Mouse (Mus musculus): ENCODE data around the gene Akirin2.
"Not testable (repeated sequence)": the region's sequence is repeated elsewhere in the genome, so short reads cannot be mapped to it uniquely, and the experiment has no call there.

The Akirin2 gene

DNA sequence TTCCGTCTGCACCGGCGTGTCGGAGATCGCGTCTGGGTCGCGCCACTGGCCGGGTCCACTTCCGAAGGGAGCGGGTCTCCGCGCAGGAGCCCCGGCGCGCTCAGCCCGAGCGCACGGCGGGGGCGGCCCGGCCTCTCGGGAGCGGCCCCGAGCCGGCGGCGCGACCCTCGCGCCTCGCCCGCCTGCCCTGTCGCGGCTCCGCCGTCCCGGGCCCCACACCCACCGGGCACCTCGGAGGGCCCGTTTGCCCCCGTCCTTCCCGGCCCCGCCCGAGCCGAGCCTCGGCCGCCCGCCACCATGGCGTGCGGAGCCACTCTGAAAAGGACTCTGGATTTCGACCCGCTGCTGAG lies at the start of gene Akirin2:
Gene Akirin2 (plus strand): TSS at position 190 of the 350 bp plus-strand sequence.
- peak in 1 of 2 experiments; percentile 10 for DNase-seq (ENCODE audit: low spot score in 2 of 2)

DNA sequence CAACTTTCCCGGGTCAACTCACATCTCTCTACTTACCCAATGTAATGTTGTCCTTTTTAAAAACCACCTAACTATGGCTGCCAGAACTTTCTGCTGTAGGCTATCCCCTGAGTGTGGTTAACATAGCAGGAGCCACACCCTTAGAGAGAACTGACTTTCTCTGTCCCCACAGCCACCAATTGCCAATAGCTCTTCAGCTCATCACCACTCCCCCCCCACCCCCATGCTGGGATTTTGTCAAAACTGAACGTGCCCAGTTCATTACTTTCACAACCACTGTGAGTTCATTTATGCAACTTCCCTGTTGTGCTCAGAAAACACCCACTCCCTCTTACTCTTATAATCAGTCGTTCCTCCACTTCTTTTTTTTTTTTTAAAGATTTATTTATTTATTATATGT lies 40.4 kb upstream of the Akirin2 start:
- DNase-seq (ENCODE audit: low spot score in 2 of 2): no peak

- peak; percentile 7 to 36 for DNase-seq (ENCODE audit: low spot score in 2 of 2)
Observed at GRCm38 (mm10) chr4:34522846-34523245, 27.9 kb upstream of the Akirin2 start.

- no peak for DNase-seq (ENCODE audit: low spot score in 2 of 2)
Observed at GRCm38 (mm10) chr4:34523586-34523985, 27.2 kb upstream of the Akirin2 start.

- DNase-seq (ENCODE audit: low spot score in 2 of 2): no peak
Observed at GRCm38 (mm10) chr4:34526771-34527170, 24.0 kb upstream of the Akirin2 start.

DNA sequence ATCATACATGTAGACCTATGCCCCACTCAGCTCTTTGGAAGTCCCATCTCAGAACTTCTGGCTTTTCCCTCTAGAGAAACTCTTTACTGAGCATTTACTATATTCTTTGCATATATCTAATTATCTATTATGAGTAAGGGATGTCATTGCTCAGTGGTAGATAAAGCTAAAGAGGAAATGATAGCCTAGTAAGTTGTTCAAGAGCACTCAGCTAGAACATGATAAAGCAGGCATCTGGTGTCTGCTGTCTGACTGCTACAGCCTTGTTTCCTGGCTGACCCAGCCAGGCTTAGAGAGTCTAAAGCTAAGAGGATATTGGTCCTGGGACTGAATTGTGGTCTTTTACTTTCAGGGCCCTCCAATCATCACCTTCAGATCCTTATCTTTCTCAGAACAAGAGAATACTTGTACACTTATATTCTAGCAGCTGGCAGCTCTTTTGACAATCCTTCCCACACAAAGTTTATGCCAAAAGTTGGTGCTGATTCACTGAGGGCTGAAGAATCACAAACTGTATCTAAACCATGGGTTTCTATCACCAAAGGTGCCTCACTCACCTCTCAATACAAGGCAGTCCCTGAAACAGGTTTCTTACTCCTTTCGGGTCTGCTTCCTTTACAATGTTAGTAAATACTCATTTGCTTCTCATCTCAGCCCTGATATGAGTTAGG lies 22.2 kb upstream of the Akirin2 start:
- DNase-seq (ENCODE audit: low spot score in 2 of 2): no peak

- DNase-seq (ENCODE audit: low spot score in 2 of 2): no peak
Observed at GRCm38 (mm10) chr4:34529379-34529778, 21.4 kb upstream of the Akirin2 start.

DNA sequence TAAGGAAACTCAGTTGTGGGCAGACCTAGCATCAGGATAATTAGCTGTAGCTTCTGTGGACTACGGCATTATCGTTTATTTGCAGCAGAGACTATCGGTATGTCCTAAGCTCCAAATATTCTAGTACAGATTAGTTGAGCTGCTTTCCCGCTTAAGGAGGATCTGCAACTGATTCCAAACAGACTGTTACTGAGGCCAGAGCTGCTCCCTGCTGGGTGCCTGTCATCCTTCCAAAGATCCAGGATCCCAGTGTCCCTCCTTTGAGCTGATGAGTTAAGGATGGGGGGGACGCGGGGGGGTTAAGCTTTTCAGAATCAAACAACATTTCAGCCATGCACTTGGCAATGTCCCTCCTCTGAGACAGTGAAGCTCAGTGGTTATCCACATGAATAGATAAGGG lies 20.8 kb upstream of the Akirin2 start:
- no peak for DNase-seq (ENCODE audit: low spot score in 2 of 2)

DNA sequence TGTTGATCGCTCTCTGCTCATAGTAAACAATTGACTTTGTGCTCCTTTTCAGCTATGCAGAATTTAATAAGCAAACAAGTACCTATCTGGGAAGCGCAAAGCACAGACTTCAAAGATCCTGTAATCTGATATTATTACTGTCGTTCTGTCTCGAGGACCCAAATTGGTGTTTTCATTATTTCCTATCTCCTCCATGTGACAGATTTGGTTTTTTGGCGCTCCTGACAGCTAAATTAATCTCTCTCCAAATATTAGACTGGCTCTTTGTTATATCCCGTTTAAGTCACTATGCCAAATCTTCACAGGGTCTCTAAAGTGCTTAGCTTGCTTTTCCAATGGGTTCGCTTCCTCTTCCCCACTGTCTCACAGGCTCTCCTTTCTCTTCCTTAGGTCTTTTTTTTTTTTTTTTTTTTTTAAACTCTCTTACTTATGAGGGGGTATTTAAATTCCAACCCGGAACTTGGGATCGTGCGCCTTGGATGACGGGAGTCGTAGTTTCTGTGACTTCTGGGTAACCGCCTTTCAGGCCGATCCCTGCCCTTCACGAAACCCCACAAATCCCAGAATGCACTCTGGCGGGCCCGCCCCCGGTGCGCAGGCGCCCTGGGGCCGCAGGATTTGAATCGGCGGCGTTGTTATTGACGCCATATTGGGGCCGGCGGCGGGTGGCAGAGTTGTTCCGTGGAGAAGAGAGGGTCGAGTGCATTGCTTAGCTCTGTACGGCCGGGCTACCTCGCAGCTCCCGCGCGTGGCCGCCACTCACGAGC lies 573 bp upstream of the Akirin2 start:
- DNase-seq (ENCODE audit: low spot score in 2 of 2): peak; percentile 97

GRCm38 (mm10) chr4:34551098-34551809 lies 517 bp downstream of the Akirin2 start:
- peak; percentile 26 to 58 for DNase-seq (ENCODE audit: low spot score in 2 of 2)

- no peak for DNase-seq (ENCODE audit: low spot score in 2 of 2)
Observed at GRCm38 (mm10) chr4:34551966-34552365, 1.2 kb downstream of the Akirin2 start.

DNA sequence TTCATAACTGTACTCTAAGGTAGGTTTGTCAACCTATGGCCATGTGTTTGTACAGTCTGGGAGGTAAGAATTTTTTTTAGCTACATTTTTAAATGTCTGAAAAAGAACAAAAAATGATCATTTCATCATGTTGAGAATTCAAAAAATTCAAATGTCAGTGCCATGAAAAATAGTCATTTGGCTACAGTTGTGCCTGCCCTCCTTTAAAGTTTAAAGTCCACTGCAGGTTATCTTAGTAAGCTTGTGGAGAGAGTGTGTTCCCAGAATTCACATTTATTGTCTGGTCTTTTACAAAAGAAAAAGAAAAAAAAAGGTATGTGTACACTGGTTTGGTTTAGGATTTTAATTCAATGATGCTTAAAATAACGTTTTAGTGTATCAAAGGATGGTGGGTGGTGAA lies 3.9 kb downstream of the Akirin2 start:
- no peak for DNase-seq (ENCODE audit: low spot score in 2 of 2)

GRCm38 (mm10) chr4:34555604-34556003 lies 4.9 kb downstream of the Akirin2 start:
- no peak for DNase-seq (ENCODE audit: low spot score in 2 of 2)

GRCm38 (mm10) chr4:34556183-34556582 lies 5.4 kb downstream of the Akirin2 start:
- no peak for DNase-seq (ENCODE audit: low spot score in 2 of 2)

- no peak for DNase-seq (ENCODE audit: low spot score in 2 of 2)
Observed at GRCm38 (mm10) chr4:34560971-34561370, 10.2 kb downstream of the Akirin2 start.

DNA sequence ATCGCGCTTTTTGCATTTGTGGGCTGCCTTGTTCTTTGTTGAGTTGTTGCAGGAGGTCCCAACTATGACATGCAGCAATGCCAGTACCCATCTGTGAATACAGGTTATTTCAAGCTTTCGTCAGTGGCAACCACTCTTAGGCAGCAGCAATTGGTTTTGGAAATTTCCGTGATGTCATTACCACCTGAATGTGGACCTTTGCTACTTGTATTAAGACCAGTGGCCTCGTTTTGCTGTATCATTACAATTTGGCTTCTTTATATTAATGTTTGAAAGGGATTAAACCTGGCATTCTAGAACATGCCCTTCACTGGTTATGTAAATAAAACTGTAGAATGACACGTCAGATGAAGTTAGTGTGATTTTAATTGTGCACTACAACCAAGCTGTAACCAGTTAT lies 15.5 kb downstream of the Akirin2 start:
- DNase-seq (ENCODE audit: low spot score in 2 of 2): no peak

GRCm38 (mm10) chr4:34572876-34573275 lies 22.1 kb downstream of the Akirin2 start:
- DNase-seq (ENCODE audit: low spot score in 2 of 2): no peak

DNA sequence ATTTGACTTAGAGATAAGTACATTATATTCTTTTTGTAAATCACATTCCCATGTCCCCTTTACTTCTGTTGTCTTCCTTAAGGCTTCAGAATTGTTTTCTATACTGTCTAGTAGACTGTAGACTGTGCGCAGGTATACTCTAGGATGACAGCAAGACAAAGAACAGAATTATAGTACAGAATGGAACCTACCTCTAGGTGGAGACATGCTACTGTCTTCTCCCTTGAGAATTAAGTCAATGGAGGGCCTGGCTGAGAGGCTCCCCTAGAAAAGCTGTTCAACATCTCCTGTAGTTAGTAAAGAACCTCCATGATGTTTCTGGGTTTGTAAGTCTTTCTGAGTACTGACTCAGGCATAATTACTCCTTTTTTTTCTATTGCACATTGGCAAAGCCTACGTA lies 26.3 kb downstream of the Akirin2 start:
- no peak for DNase-seq (ENCODE audit: low spot score in 2 of 2)

GRCm38 (mm10) chr4:34579215-34579614 lies 28.5 kb downstream of the Akirin2 start:
- no peak for DNase-seq (ENCODE audit: low spot score in 2 of 2)

- not testable (repeated sequence) for DNase-seq (ENCODE audit: low spot score in 2 of 2)
Observed at GRCm38 (mm10) chr4:34581489-34581888, 30.8 kb downstream of the Akirin2 start.

GRCm38 (mm10) chr4:34581990-34582389 lies 31.3 kb downstream of the Akirin2 start:
- DNase-seq (ENCODE audit: low spot score in 2 of 2): no peak

DNA sequence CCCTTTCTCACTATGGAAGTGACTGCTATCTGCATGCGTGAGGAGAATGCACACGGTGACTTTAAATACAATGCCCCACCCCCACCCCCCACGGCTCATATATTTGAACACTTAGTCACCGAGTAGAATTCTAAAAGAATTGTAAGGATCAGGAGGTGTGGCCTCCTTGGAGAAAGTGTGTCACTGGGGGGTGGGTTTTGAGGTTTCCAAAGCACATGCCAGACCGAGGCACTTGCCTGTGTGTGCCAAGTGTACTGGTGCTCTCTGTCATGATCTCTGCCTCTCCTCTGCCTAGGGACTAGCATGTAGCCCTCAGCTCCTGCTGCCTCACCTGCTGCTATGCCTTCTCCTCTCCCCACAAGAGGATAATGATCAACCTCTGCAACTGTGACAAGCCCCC lies 31.7 kb downstream of the Akirin2 start:
- no peak for DNase-seq (ENCODE audit: low spot score in 2 of 2)

- DNase-seq (ENCODE audit: low spot score in 2 of 2): peak in 1 of 2 experiments; percentile 40
Observed at GRCm38 (mm10) chr4:34583427-34583826, 32.7 kb downstream of the Akirin2 start.

Measured in urinary bladder, postnatal 36 days (tissue).